8 mouse cellular contexts compared by ENCODE assay signal in genomic region chr4:106699989-106700388, GRCm38 (mm10). TPM values are rescaled to one million over a fixed set of nuclear protein-coding genes. Genes with fewer than 3 reads are reported as not detected.
A peak's percentile ranks its signal among the peaks of the same experiment; 100 is the strongest.
DNase-seq lines count a peak whose midpoint lies in the region; ATAC-seq lines count a peak whose summit lies in the region.

No protein-coding gene starts in this region.

- WGBS in forebrain, embryonic 14.5 days = 21% methylated on average over 9 of the region's 9 CpGs

- H3K36me3 ChIP-seq in forebrain, embryonic 14.5 days (ENCODE audit: control insufficient read depth, insufficient read depth, low read length) = no peaks in the 10 kb centered on the region

- no peak overlapping the region for H3K4me2 ChIP-seq in forebrain, embryonic 14.5 days (ENCODE audit: low read length)

- 0 out of 2 replicates have a peak overlapping the region, but pooled peaks have one; percentile 30 for H3K27ac ChIP-seq in forebrain, embryonic 14.5 days (ENCODE audit: low read depth, low read length)

- DNase-seq in layer of hippocampus, adult 9-11 months = peak; percentile 26
- DNase-seq in layer of hippocampus, postnatal 25 days (ENCODE audit: extremely low spot score in 1 of 2, low spot score in 1 of 2) = no peak
- DNase-seq in ZHBTc4 (ENCODE audit: low read depth, low spot score) = peak; percentile 88
- DNase-seq in forebrain, embryonic 14.5 days (ENCODE audit: low spot score) = peak; percentile 55
- peak; percentile 47 for DNase-seq in kidney, adult 9 months
- peak; percentile 29 for DNase-seq in telencephalon, adult 2 months (ENCODE audit: low read depth, low spot score)
- DNase-seq in heart, adult 8-10 months (ENCODE audit: low spot score) = no peak

- no peaks in the 10 kb centered on the region for H3K27me3 ChIP-seq in forebrain, embryonic 14.5 days (replicated peaks; ENCODE audit: control insufficient read depth, insufficient read depth, low read length)

- peaks cover 20% of the 10 kb centered on the region for H3K4me1 ChIP-seq in forebrain, embryonic 14.5 days (ENCODE audit: control insufficient read depth, insufficient read depth, low read length)

- H3K9ac ChIP-seq in forebrain, embryonic 14.5 days (ENCODE audit: low read length) = no peak overlapping the region

- ATAC-seq in forebrain, embryonic 14.5 days = no peak
- ATAC-seq in megakaryocyte progenitor cell, adult 5-6 weeks (replicated peaks; ENCODE audit: poor library complexity) = peak; percentile 89

- no peaks in the 10 kb centered on the region for H3K9me3 ChIP-seq in forebrain, embryonic 14.5 days (replicated peaks; ENCODE audit: control insufficient read depth, low read length)

- no peak overlapping the region for H3K4me3 ChIP-seq in forebrain, embryonic 14.5 days (ENCODE audit: low read depth, low read length)

RNA-seq across cellular contexts. Expression of gene Ttc4, which starts 21.2 kb away (rescaled TPM):
- 10 to 100 TPM; 40.1 to 47.6 TPM for total RNA-seq in layer of hippocampus, postnatal 25 days (2021)
- polyA plus RNA-seq in forebrain, embryonic 14.5 days (2014; fragmentation: Nextera tagmentation; extraction: Ambion mirVana) = 106 and 107 TPM in 2 replicates
- 32.2 and 42.5 TPM in 2 replicates for total RNA-seq in megakaryocyte progenitor cell, adult 5-6 weeks (2015)
- 24.9 and 28.2 TPM in 2 replicates for total RNA-seq in megakaryocyte progenitor cell, adult 5-6 weeks (2017)
- 10 to 100 TPM; 17.1 to 20.9 (median 19.0) TPM for total RNA-seq in heart, adult 8-10 months (2022)

RNA-seq across cellular contexts. Expression of gene Mroh7, which starts 30.7 kb away (rescaled TPM):
- 1 to 10 TPM; 2.0 to 2.4 TPM for total RNA-seq in layer of hippocampus, postnatal 25 days (2021)
- polyA plus RNA-seq in forebrain, embryonic 14.5 days (2014; fragmentation: Nextera tagmentation; extraction: Ambion mirVana) = 0.09 and 0.18 TPM in 2 replicates
- not detected in 2 replicates for total RNA-seq in megakaryocyte progenitor cell, adult 5-6 weeks (2015)
- not detected in 2 replicates for total RNA-seq in megakaryocyte progenitor cell, adult 5-6 weeks (2017)
- 1 to 10 TPM in 1 of 4 experiments, under 1 TPM in 3; 0.25 to 1.7 (median 0.40) TPM for total RNA-seq in heart, adult 8-10 months (2022)

RNA-seq across cellular contexts. Expression of gene Fam151a, which starts 33.7 kb away (rescaled TPM):
- not detected for total RNA-seq in layer of hippocampus, postnatal 25 days (2021)
- not detected in 2 replicates for polyA plus RNA-seq in forebrain, embryonic 14.5 days (2014; fragmentation: Nextera tagmentation; extraction: Ambion mirVana)
- not detected in 2 replicates for total RNA-seq in megakaryocyte progenitor cell, adult 5-6 weeks (2015)
- not detected in 2 replicates for total RNA-seq in megakaryocyte progenitor cell, adult 5-6 weeks (2017)
- under 1 TPM; 0.14 to 0.47 (median 0.19) TPM for total RNA-seq in heart, adult 8-10 months (2022)

RNA-seq across cellular contexts. Expression of gene Pars2, which starts 49.1 kb away (rescaled TPM):
- total RNA-seq in layer of hippocampus, postnatal 25 days (2021) = 1 to 10 TPM; 6.2 to 6.4 TPM
- polyA plus RNA-seq in forebrain, embryonic 14.5 days (2014; fragmentation: Nextera tagmentation; extraction: Ambion mirVana) = 11.7 and 12.7 TPM in 2 replicates
- 3.7 and 6.6 TPM in 2 replicates for total RNA-seq in megakaryocyte progenitor cell, adult 5-6 weeks (2015)
- total RNA-seq in megakaryocyte progenitor cell, adult 5-6 weeks (2017) = 7.7 and 8.8 TPM in 2 replicates
- total RNA-seq in heart, adult 8-10 months (2022) = 1 to 10 TPM; 3.9 to 5.7 (median 5.3) TPM

Comparison
In these comparisons a context has a peak if more than half of its experiments do, and no peak if none do; other contexts are left out.
1. DNase-seq: peak in layer of hippocampus, adult 9-11 months (single experiment), ZHBTc4 (single experiment), forebrain, embryonic 14.5 days (single experiment), kidney, adult 9 months (single experiment) and telencephalon, adult 2 months (single experiment); none in layer of hippocampus, postnatal 25 days (0 of 2) and heart, adult 8-10 months (single experiment).